Mouse (Mus musculus) bone marrow, adult 2 months (tissue): ENCODE measurements at regions not wholly inside any gene's neighbourhood (a gene's known extent, or its start where the extent isn't known, plus 50 kb on each side); places are given as distances from the start of the nearest gene placed in this dataset.

Source experiments
- CTCF ChIP-seq: fragments of 200-500 bp; IDR thresholded peaks from 2 replicates; pipeline ENCODE4 v1.5.1; 2011; ENCODE audit warnings: low read length, control low read depth; ENCODE audit not compliant: control insufficient read depth, insufficient read depth
- POLR2A ChIP-seq: fragments of 200-500 bp; IDR thresholded peaks from 2 replicates; pipeline ENCODE4 v1.6.1; 2011; ENCODE audit warnings: low read depth, mild to moderate bottlenecking, control low read depth, low read length, borderline replicate concordance; ENCODE audit not compliant: control insufficient read depth

GRCm38 (mm10) chr15:63340322-63341060 is 504.5 kb downstream of the Gsdmc2 start:
- TF ChIP-seq CTCF: no peak
- TF ChIP-seq POLR2A: no peak
